Mouse (Mus musculus) urinary bladder, adult 18-20 months (tissue): ENCODE results near the gene Ctr9.

Source experiments
- DNase-seq, 2 experiments: peaks; one replicate each; pipeline ENCODE4 v3.0.0; 2022; ENCODE audit warnings: low spot score in 2 of 2, mixed read lengths in 2 of 2

Ctr9 gene

DNA sequence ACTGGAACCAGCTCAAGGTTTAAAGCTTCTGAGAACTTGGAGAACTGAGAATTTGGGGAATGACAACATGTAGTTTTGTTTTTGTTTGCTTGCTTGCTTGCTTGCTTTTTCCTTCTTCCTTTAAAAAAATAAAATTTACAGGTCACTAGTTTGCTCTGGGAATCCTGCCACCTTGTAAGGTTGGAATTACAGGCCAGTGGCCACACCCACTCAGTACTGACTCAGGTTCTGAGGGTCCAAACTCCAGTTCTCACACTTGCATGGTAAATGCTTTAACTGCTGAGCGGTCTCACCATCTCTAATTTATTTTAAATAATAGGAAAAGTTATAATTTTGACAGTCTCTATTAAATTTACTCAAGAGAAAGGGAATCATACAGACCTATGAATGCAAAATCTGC lies 69.4 kb downstream of the Ctr9 start:
- no peak for DNase-seq
